Mouse (Mus musculus) limb, embryonic 15.5 days (tissue): ENCODE data around the gene Gm44805. TPM values are rescaled to one million over a fixed set of nuclear protein-coding genes. Genes with fewer than 3 reads are reported as not detected.

Experiments
- polyA plus RNA-seq: library from polyadenylated mRNA; unstranded; fragments of >200 nt; fragmentation: Nextera tagmentation; extraction: Ambion mirVana; gene quantifications from 2 replicates; pipeline ENCODE4 v1.2.1, GENCODE M21; 2015

Gene Gm44805
- polyA plus RNA-seq, 1 experiment from 2014 or later, result not detected

Other genes with a start within 250 kb of the Gm44805 start
- 8.2 and 9.3 TPM in 2 replicates for gene Mark4, start 222.6 kb downstream of the Gm44805 start, polyA plus RNA-seq
- 1.4 and 1.6 TPM in 2 replicates for gene Exoc3l2, start 218.1 kb downstream of the Gm44805 start, polyA plus RNA-seq
- 1.8 and 2.0 TPM in 2 replicates for gene Bloc1s3, start 173.1 kb downstream of the Gm44805 start, polyA plus RNA-seq
- 94.7 and 97.9 TPM in 2 replicates for gene Trappc6a, start 173.0 kb downstream of the Gm44805 start, polyA plus RNA-seq
- gene Nkpd1, start 163.6 kb downstream of the Gm44805 start, polyA plus RNA-seq, result 1.7 and 2.5 TPM in 2 replicates
- 25.1 and 26.3 TPM in 2 replicates for gene Ppp1r37, start 118.3 kb downstream of the Gm44805 start, polyA plus RNA-seq
- 1.00 and 1.1 TPM in 2 replicates for gene Zfp296, start 104.1 kb downstream of the Gm44805 start, polyA plus RNA-seq
- 144 and 149 TPM in 2 replicates for gene Gemin7, start 103.8 kb downstream of the Gm44805 start, polyA plus RNA-seq
- gene Clasrp, start 76.9 kb downstream of the Gm44805 start, polyA plus RNA-seq, result 49.6 and 49.8 TPM in 2 replicates
- gene Relb, start 52.0 kb downstream of the Gm44805 start, polyA plus RNA-seq, result 11.8 and 14.1 TPM in 2 replicates
- 73.4 and 73.8 TPM in 2 replicates for gene Clptm1, start 16.4 kb downstream of the Gm44805 start, polyA plus RNA-seq
- 1.8 and 2.7 TPM in 2 replicates for gene Apoc2, start 3.5 kb downstream of the Gm44805 start, polyA plus RNA-seq
- 0.41 TPM in 1 of 2 replicates, not detected in the other for gene Apoc4, start 56 bp upstream of the Gm44805 start, polyA plus RNA-seq
- 46.2 and 57.9 TPM in 2 replicates for gene Apoc1, start 11.2 kb upstream of the Gm44805 start, polyA plus RNA-seq
- gene Apoe, start 17.8 kb upstream of the Gm44805 start, polyA plus RNA-seq, result 409 and 468 TPM in 2 replicates
- gene Tomm40, start 34.0 kb upstream of the Gm44805 start, polyA plus RNA-seq, result 129 and 139 TPM in 2 replicates
- gene Nectin2, start 69.1 kb upstream of the Gm44805 start, polyA plus RNA-seq, result 84.5 and 85.1 TPM in 2 replicates
- 120 and 150 TPM in 2 replicates for gene Bcam, start 89.6 kb upstream of the Gm44805 start, polyA plus RNA-seq
- gene Cblc, start 115.4 kb upstream of the Gm44805 start, polyA plus RNA-seq, result 14.6 and 15.2 TPM in 2 replicates
- 3.9 and 4.4 TPM in 2 replicates for gene Bcl3, start 141.3 kb upstream of the Gm44805 start, polyA plus RNA-seq
- gene Gm19345, start 170.6 kb upstream of the Gm44805 start, polyA plus RNA-seq, result not detected in 2 replicates
- gene Ceacam16, start 179.9 kb upstream of the Gm44805 start, polyA plus RNA-seq, result not detected in 2 replicates
- gene Ceacam19, start 206.5 kb upstream of the Gm44805 start, polyA plus RNA-seq, result 11.1 and 11.2 TPM in 2 replicates
- gene Pvr, start 239.7 kb upstream of the Gm44805 start, polyA plus RNA-seq, result 13.4 and 13.7 TPM in 2 replicates